Comparison of ENCODE assay signal across 23 mouse cellular contexts in the genomic region with DNA sequence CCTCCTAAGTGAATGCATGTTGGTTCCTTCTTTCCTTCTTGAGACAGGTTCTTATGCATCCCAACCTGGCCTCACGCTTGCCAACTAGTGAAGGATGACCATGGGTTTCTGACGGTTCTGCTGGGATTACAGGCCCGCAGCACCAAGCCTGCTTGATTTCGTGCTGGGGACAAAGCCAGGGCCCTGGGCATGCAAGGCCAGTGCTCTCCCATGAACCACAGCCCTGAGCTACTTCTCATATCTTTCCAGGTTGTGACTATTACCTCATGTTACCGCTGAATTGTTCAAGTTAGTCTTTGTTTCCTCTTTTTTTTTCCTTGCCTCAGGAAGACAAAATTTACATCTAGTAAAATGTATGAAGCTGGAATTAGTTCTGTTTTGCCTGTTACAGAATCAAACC. TPM values are rescaled to one million over a fixed set of nuclear protein-coding genes. Genes with fewer than 3 reads are reported as not detected.
A peak's percentile ranks its signal among the peaks of the same experiment; 100 is the strongest.
DNase-seq lines count a peak whose midpoint lies in the region; ATAC-seq and TF ChIP-seq lines count a peak whose summit lies in the region.
"Had no signal": no experiment of that assay in that cellular context is flagged by ENCODE, and none has a peak within 500 bp of the region (broad histone marks: within the 10 kb centered on the region; RNA-seq: fewer than 3 reads in every experiment).

No protein-coding gene starts in this region.

- H3K4me1 ChIP-seq in spleen, adult 2 months (ENCODE audit: control insufficient read depth, insufficient read depth, insufficient read length), result peaks cover 43% of the 10 kb centered on the region; the same call in 1 of the 2 replicates
- H3K4me1 ChIP-seq in MEL (ENCODE audit: control insufficient read depth in 1 of 2, insufficient read depth in 2 of 2, low read length in 2 of 2), result peaks cover 23 to 42% of the 10 kb centered on the region in 2 experiments
- H3K4me1 ChIP-seq in small intestine, adult 2 months (ENCODE audit: control insufficient read depth, insufficient read depth, insufficient read length, low read length), result peaks cover 7% of the 10 kb centered on the region

- no peak for DNase-seq in spleen, adult 2 months (ENCODE audit: low read depth in 1 of 2, low spot score in 2 of 2)
- no peak for DNase-seq in spleen, adult 12 weeks (ENCODE audit: low spot score)
- DNase-seq in MEL (ENCODE audit: low read depth, low spot score), result peak; percentile 81
- no peak for DNase-seq in cerebellum, adult 9-11 months
- no peak for DNase-seq in layer of hippocampus, adult 8-10 months (ENCODE audit: low spot score in 2 of 2)
- DNase-seq: cerebellum, adult 18-20 months; heart, adult 18-20 months; heart, postnatal 4 days; kidney, postnatal 25 days had no signal

- ATAC-seq in common myeloid progenitor, adult 5-6 weeks (replicated peaks; ENCODE audit: low read depth, poor library complexity, severe bottlenecking), result 0 out of 2 replicates have a peak, but pooled peaks have one; percentile 15
- ATAC-seq: activated CD4-positive, CD25-positive, alpha-beta regulatory T cell, adult 4 months; forebrain, embryonic 16.5 days; hindbrain, embryonic 16.5 days; intestine, postnatal 0 days; Patski had no signal

- no peak for TF ChIP-seq EP300 in MEL (IDR thresholded peaks at IDR 0.05; ENCODE audit: low read depth in 1 of 2, low read length in 2 of 2)

- peaks cover 5% of the 10 kb centered on the region; the same call in 1 of the 2 replicates for H3K79me2 ChIP-seq in MEL (ENCODE audit: control insufficient read depth, insufficient read depth, low read length, poor library complexity)

- no peak for TF ChIP-seq RAD21 in MEL (IDR thresholded peaks at IDR 0.05; ENCODE audit: low read depth, low read length)

- H3K36me3 ChIP-seq in spleen, adult 2 months (ENCODE audit: control insufficient read depth, insufficient read depth, low read length), result peaks cover 13% of the 10 kb centered on the region
- H3K36me3 ChIP-seq in MEL (ENCODE audit: control insufficient read depth in 1 of 2, insufficient read depth in 2 of 2, low read length in 2 of 2), result peaks cover 0 to 32% of the 10 kb centered on the region in 2 experiments; a peak in 2 of 4 replicates
- H3K36me3 ChIP-seq in small intestine, adult 2 months (ENCODE audit: control insufficient read depth, insufficient read depth, low read length), result no peaks in the 10 kb centered on the region
- H3K36me3 ChIP-seq: embryonic facial prominence, embryonic 12.5 days; limb, embryonic 12.5 days; midbrain, embryonic 12.5 days had no signal

- 43% methylated on average over 5 of the region's 5 CpGs for WGBS in spleen, adult 2 months
- 77% methylated on average over 5 of the region's 5 CpGs for WGBS in small intestine, adult 2 months

- TF ChIP-seq CTCF in spleen, adult 2 months (IDR thresholded peaks at IDR 0.05; ENCODE audit: extremely low read depth, insufficient read depth, insufficient read length, insufficient replicate concordance), result no peak
- TF ChIP-seq CTCF in MEL (IDR thresholded peaks at IDR 0.05 in 2 of 3, conservative IDR thresholded peaks at IDR 0.05 in 1 of 3; ENCODE audit: control insufficient read depth in 1 of 3, insufficient read depth in 1 of 3, low read depth in 2 of 3, low read length in 3 of 3, poor library complexity in 1 of 3, severe bottlenecking in 1 of 3), result no peak
- TF ChIP-seq CTCF in small intestine, adult 2 months (IDR thresholded peaks at IDR 0.05; ENCODE audit: extremely low read depth, insufficient read length, insufficient replicate concordance, low read depth, low read length), result no peak

- peak overlapping the region; percentile 100 for H3K27ac ChIP-seq in spleen, adult 2 months (ENCODE audit: insufficient read depth, low read length)
- peak overlapping the region; percentile 58 for H3K27ac ChIP-seq in MEL (ENCODE audit: control insufficient read depth, low read depth, low read length)
- H3K27ac ChIP-seq in small intestine, adult 2 months (ENCODE audit: insufficient read depth, low read depth, low read length), result peak overlapping the region; percentile 20
- H3K27ac ChIP-seq: embryonic facial prominence, embryonic 12.5 days; limb, embryonic 12.5 days; midbrain, embryonic 12.5 days had no signal

- H3K4me3 ChIP-seq in spleen, adult 2 months (ENCODE audit: extremely low read depth, insufficient read depth, insufficient read length), result no peak overlapping the region
- no peak overlapping the region for H3K4me3 ChIP-seq in MEL (ENCODE audit: control insufficient read depth in 1 of 2, insufficient read depth in 1 of 2, low read depth in 2 of 2, low read length in 2 of 2)
- H3K4me3 ChIP-seq in small intestine, adult 2 months (ENCODE audit: low read depth, low read length), result no peak overlapping the region
- H3K4me3 ChIP-seq: embryonic facial prominence, embryonic 12.5 days; limb, embryonic 12.5 days; midbrain, embryonic 12.5 days had no signal

- no peak for TF ChIP-seq POLR2A in spleen, adult 2 months (IDR thresholded peaks at IDR 0.05; ENCODE audit: low read depth, low read length)
- TF ChIP-seq POLR2A in MEL (IDR thresholded peaks at IDR 0.05; ENCODE audit: control insufficient read depth in 1 of 2, insufficient read depth in 1 of 2, low read depth in 1 of 2, low read length in 2 of 2, poor library complexity in 1 of 2), result no peak
- TF ChIP-seq POLR2A in small intestine, adult 2 months (IDR thresholded peaks at IDR 0.05; ENCODE audit: low read depth, low read length), result no peak

- no peak overlapping the region for H3K9ac ChIP-seq in MEL (ENCODE audit: control insufficient read depth, low read depth, low read length, poor library complexity, severe bottlenecking)
- H3K9ac ChIP-seq: embryonic facial prominence, embryonic 12.5 days; limb, embryonic 12.5 days; midbrain, embryonic 12.5 days had no signal

- no peaks in the 10 kb centered on the region for H3K27me3 ChIP-seq in spleen, adult 2 months (ENCODE audit: control insufficient read depth, insufficient read depth, low read length)
- H3K27me3 ChIP-seq in MEL (ENCODE audit: control insufficient read depth in 1 of 2, insufficient read depth in 2 of 2, low read length in 2 of 2), result no peaks in the 10 kb centered on the region
- H3K27me3 ChIP-seq in small intestine, adult 2 months (ENCODE audit: control insufficient read depth, insufficient read depth, low read length), result no peaks in the 10 kb centered on the region
- H3K27me3 ChIP-seq: Patski had no signal

- H3K9me3 ChIP-seq in MEL (replicated peaks; ENCODE audit: insufficient read depth, low read length), result no peaks in the 10 kb centered on the region
- H3K9me3 ChIP-seq: embryonic facial prominence, embryonic 12.5 days; limb, embryonic 12.5 days; midbrain, embryonic 12.5 days had no signal

TF ChIP-seq in MEL, 35 proteins besides CTCF, POLR2A, EP300 and RAD21 (continues in another document):
- TF ChIP-seq UBTF (IDR thresholded peaks at IDR 0.05; ENCODE audit: borderline replicate concordance, insufficient read depth, low read depth, low read length) (no peak), USF1 (IDR thresholded peaks at IDR 0.05; ENCODE audit: low read depth, low read length) (no peak), ZMIZ1 (IDR thresholded peaks at IDR 0.05; ENCODE audit: low read depth, low read length) (no peak), ZNF384 (IDR thresholded peaks at IDR 0.05; ENCODE audit: low read depth, low read length) (peak; percentile 65), TBP (IDR thresholded peaks at IDR 0.05; ENCODE audit: low read depth, low read length) (peak; percentile 97), HCFC1 (IDR thresholded peaks at IDR 0.05; ENCODE audit: low read depth, low read length) (no peak)

RNA-seq across cellular contexts. Expression of gene Ltb, which starts 1.3 kb away (rescaled TPM):
- polyA plus RNA-seq in spleen, adult 2 months (2012; rRNA removed), result 531 and 756 TPM in 2 replicates
- total RNA-seq in MEL (2012; rRNA removed), result 0.75 and 1.1 TPM in 2 replicates
- polyA plus RNA-seq in MEL (2012; ENCODE audit: insufficient read depth in 1 of 2, insufficient read length in 2 of 2, low read depth in 1 of 2, low replicate concordance in 2 of 2, missing spikeins in 1 of 2), result 1 to 10 TPM in 1 of 2 experiments, not detected in 1; 1.5 TPM
- 1.1 and 1.8 TPM in 2 replicates for total RNA-seq in common myeloid progenitor, adult 5-6 weeks (2017)
- 26.2 and 32.9 TPM in 2 replicates for polyA plus RNA-seq in small intestine, adult 2 months (2012; rRNA removed)
- total RNA-seq in layer of hippocampus, adult 8-10 months (2022), result 1 to 10 TPM in 1 of 4 experiments, under 1 TPM in 3; 0.53 to 1.4 (median 0.71) TPM
- polyA plus RNA-seq: Patski had no signal

RNA-seq across cellular contexts. Expression of gene Lst1, which starts 4.7 kb away (rescaled TPM):
- 109 and 112 TPM in 2 replicates for polyA plus RNA-seq in spleen, adult 2 months (2012; rRNA removed)
- 15.2 and 16.9 TPM in 2 replicates for total RNA-seq in MEL (2012; rRNA removed)
- 10 to 100 TPM in 1 of 2 experiments, not detected in 1; 29.0 TPM for polyA plus RNA-seq in MEL (2012; ENCODE audit: insufficient read depth in 1 of 2, insufficient read length in 2 of 2, low read depth in 1 of 2, low replicate concordance in 2 of 2, missing spikeins in 1 of 2)
- 44.3 and 51.6 TPM in 2 replicates for total RNA-seq in common myeloid progenitor, adult 5-6 weeks (2017)
- 11.5 and 18.8 TPM in 2 replicates for polyA plus RNA-seq in small intestine, adult 2 months (2012; rRNA removed)
- total RNA-seq in layer of hippocampus, adult 8-10 months (2022), result 10 to 100 TPM in 1 of 4 experiments, 1 to 10 TPM in 3; 5.0 to 13.2 (median 7.1) TPM
- polyA plus RNA-seq: Patski had no signal

RNA-seq across cellular contexts. Expression of gene Tnf, which starts 8.9 kb away (rescaled TPM):
- 7.5 and 13.2 TPM in 2 replicates for polyA plus RNA-seq in spleen, adult 2 months (2012; rRNA removed)
- 0.95 and 1.2 TPM in 2 replicates for total RNA-seq in MEL (2012; rRNA removed)
- 1 to 10 TPM in 1 of 2 experiments, not detected in 1; 2.0 TPM for polyA plus RNA-seq in MEL (2012; ENCODE audit: insufficient read depth in 1 of 2, insufficient read length in 2 of 2, low read depth in 1 of 2, low replicate concordance in 2 of 2, missing spikeins in 1 of 2)
- 9.4 and 11.3 TPM in 2 replicates for total RNA-seq in common myeloid progenitor, adult 5-6 weeks (2017)
- polyA plus RNA-seq in small intestine, adult 2 months (2012; rRNA removed), result 0.94 and 1.8 TPM in 2 replicates
- total RNA-seq in layer of hippocampus, adult 8-10 months (2022), result under 1 TPM in 1 of 4 experiments, not detected in 3; 0.29 TPM
- total RNA-seq: layer of hippocampus, postnatal 10 days had no signal
- polyA plus RNA-seq: forebrain, embryonic 16.5 days; heart, embryonic 14.5 days; hindbrain, embryonic 16.5 days; limb, embryonic 12.5 days; midbrain, embryonic 12.5 days; neural tube, embryonic 14.5 days; Patski had no signal

RNA-seq across cellular contexts. Expression of gene Lta, which starts 12.2 kb away (rescaled TPM):
- 24.8 and 26.8 TPM in 2 replicates for polyA plus RNA-seq in spleen, adult 2 months (2012; rRNA removed)
- not detected in 2 replicates for total RNA-seq in MEL (2012; rRNA removed)
- polyA plus RNA-seq in MEL (2012; ENCODE audit: insufficient read depth in 1 of 2, insufficient read length in 2 of 2, low read depth in 1 of 2, low replicate concordance in 2 of 2, missing spikeins in 1 of 2), result under 1 TPM in 1 of 2 experiments, not detected in 1; 0.24 TPM
- total RNA-seq in common myeloid progenitor, adult 5-6 weeks (2017), result not detected in 2 replicates
- polyA plus RNA-seq in small intestine, adult 2 months (2012; rRNA removed), result 0.47 and 0.66 TPM in 2 replicates
- under 1 TPM; 0.32 to 0.89 (median 0.67) TPM for total RNA-seq in layer of hippocampus, adult 8-10 months (2022)
- polyA plus RNA-seq: heart, embryonic 14.5 days; limb, embryonic 12.5 days; lung, embryonic 16.5 days; midbrain, embryonic 12.5 days had no signal

RNA-seq across cellular contexts. Expression of gene Aif1, which starts 17.1 kb away (rescaled TPM):
- 8.3 and 10.2 TPM in 2 replicates for polyA plus RNA-seq in spleen, adult 2 months (2012; rRNA removed)
- total RNA-seq in MEL (2012; rRNA removed), result 0.29 and 0.42 TPM in 2 replicates
- under 1 TPM in 1 of 2 experiments, not detected in 1; 0.45 TPM for polyA plus RNA-seq in MEL (2012; ENCODE audit: insufficient read depth in 1 of 2, insufficient read length in 2 of 2, low read depth in 1 of 2, low replicate concordance in 2 of 2, missing spikeins in 1 of 2)
- 4.7 and 5.4 TPM in 2 replicates for total RNA-seq in common myeloid progenitor, adult 5-6 weeks (2017)
- 0.36 and 1.6 TPM in 2 replicates for polyA plus RNA-seq in small intestine, adult 2 months (2012; rRNA removed)
- 10 to 100 TPM in 2 of 4 experiments, 1 to 10 TPM in 2; 6.3 to 45.4 (median 25.7) TPM for total RNA-seq in layer of hippocampus, adult 8-10 months (2022)

Comparison
In these comparisons a context has a peak if more than half of its experiments do, and no peak if none do; other contexts are left out.
1. H3K27ac ChIP-seq: peak in every context shown above with its lines; median percentile 100 in spleen, adult 2 months; 58 in MEL; 20 in small intestine, adult 2 months.